Mouse (Mus musculus): Measurements from ENCODE around the gene 6430628N08Rik. TPM values are rescaled to one million over a fixed set of nuclear protein-coding genes. Genes with fewer than 3 reads are reported as not detected.
A peak's percentile ranks its signal among the peaks of the same experiment; 100 is the strongest.

The 6430628N08Rik gene
- polyA plus RNA-seq, 1 experiment from 2014 or later, result 0.17 TPM

- ATAC-seq (ENCODE audit: low FRiP score), result no peak
- Histone ChIP-seq H3K4me2 (replicated peaks) (no peak overlapping the region), H3K36me3 (peaks cover 39% of the 10 kb centered on the region), H3K9ac (no peak overlapping the region), H3K9me3 (replicated peaks) (no peaks in the 10 kb centered on the region), H3K27me3 (no peaks in the 10 kb centered on the region), H3K27ac (no peak overlapping the region), H3K4me3 (no peak overlapping the region), H3K4me1 (peaks cover 26% of the 10 kb centered on the region)
- WGBS, result 84% methylated on average over 9 of the region's 9 CpGs
Observed at GRCm38 (mm10) chr4:115857293-115857883, 33.1 kb upstream of the 6430628N08Rik start.

DNA sequence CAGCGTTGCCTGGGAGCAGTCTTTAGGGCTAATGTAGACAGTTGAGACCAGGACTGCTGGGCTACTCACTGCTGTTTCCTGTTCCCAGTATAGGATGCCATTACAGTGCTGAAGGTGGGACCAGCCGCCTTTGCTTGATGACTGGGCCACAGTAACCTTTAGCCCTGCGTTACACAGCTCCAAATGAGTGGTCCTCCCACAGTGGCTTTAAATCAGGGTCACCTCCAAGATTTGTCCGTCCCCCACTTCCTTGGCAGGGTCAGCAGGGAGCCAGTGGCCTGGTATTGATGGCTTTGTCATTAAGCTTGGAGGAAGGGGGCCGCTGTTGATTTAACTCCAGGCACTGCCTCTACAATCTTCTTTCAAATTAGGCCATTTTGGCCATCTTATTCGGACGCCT is 27.1 kb upstream of the 6430628N08Rik start:
- peaks cover 31% of the 10 kb centered on the region for H3K36me3 ChIP-seq
- no peak for ATAC-seq (ENCODE audit: low FRiP score)
- WGBS, result 72% methylated on average over 7 of the region's 7 CpGs

DNA sequence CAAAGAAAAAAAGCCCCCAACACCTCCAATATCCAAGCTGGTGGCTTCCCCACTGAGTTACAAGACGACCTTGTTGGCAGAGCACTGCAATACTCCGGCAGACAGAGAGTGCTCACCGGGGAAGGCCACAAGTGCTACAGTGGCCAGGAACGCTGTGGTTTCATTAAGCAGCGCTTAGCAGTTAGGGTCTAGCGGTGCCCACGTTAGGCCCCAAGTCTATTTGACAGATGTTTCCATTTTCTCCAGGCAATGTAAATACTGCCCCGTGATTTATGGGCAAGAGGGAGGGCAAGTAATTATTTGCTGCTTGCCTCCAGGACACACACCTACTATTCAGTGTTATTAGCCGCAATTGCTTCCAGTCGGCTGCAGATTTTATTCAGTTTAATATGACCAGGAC is 26.6 kb upstream of the 6430628N08Rik start:
- ATAC-seq (ENCODE audit: low FRiP score), result peak; percentile 30; the same call in 1 of the 2 replicates
- Histone ChIP-seq H3K27ac (no peak overlapping the region), H3K36me3 (peaks cover 29% of the 10 kb centered on the region), H3K4me3 (no peak overlapping the region), H3K9ac (no peak overlapping the region), H3K27me3 (no peaks in the 10 kb centered on the region), H3K4me1 (peaks cover 6% of the 10 kb centered on the region; the same call in 1 of the 2 replicates), H3K4me2 (replicated peaks) (no peak overlapping the region), H3K9me3 (replicated peaks) (no peaks in the 10 kb centered on the region)
- WGBS, result 50% methylated on average over 10 of the region's 10 CpGs

More for the DNA sequence above, 27.1 kb upstream of the 6430628N08Rik start:
- Histone ChIP-seq H3K4me3 (no peak overlapping the region), H3K27me3 (no peaks in the 10 kb centered on the region), H3K4me2 (replicated peaks) (no peak overlapping the region), H3K9me3 (replicated peaks) (no peaks in the 10 kb centered on the region), H3K27ac (no peak overlapping the region), H3K9ac (peak overlapping the region; percentile 13; the same call in 1 of the 2 replicates), H3K4me1 (peaks cover 6% of the 10 kb centered on the region; the same call in 1 of the 2 replicates)

DNA sequence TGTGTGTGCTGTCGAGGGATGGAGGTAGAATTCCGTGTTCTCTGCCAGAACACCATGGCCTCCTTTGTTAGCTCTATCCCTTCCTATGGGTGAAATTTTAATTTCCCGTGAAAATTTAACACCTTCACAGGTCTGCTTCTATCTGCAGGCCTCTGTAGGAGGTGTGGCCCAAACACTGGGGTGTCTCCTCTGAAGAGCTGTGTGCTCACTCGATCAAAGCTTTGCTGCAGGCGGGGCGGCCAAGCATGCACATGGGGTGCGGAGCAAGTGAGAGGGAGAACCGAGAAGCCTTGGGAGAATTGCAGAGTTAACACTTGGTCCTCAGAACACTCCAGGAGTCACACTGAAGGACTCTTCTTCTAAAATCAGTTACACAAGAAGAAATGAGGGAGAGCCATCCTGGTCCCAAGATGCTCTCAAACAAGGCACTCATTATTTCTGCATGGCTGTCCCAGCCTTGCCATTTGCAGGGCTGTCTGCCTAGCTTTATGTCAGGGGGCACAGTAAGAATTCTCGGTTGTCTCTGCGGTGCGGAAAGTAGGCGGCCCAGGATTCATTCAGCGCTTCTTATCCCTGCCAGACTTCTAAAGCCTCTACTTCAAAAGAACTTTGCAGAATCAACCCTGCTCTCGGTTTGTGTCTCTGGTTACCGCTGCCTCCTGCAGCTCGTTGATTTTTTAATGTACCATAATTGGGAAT is 20.8 kb upstream of the 6430628N08Rik start:
- peak; percentile 51; the same call in 1 of the 2 replicates for ATAC-seq (ENCODE audit: low FRiP score)
- Histone ChIP-seq H3K9ac (0 out of 2 replicates have a peak overlapping the region, but pooled peaks have one; percentile 14), H3K4me3 (no peak overlapping the region), H3K4me1 (peaks cover 15% of the 10 kb centered on the region), H3K4me2 (replicated peaks) (no peak overlapping the region), H3K27me3 (no peaks in the 10 kb centered on the region), H3K9me3 (replicated peaks) (no peaks in the 10 kb centered on the region), H3K36me3 (peaks cover 22% of the 10 kb centered on the region), H3K27ac (no peak overlapping the region)
- WGBS, result 19% methylated on average over 16 of the region's 16 CpGs

DNA sequence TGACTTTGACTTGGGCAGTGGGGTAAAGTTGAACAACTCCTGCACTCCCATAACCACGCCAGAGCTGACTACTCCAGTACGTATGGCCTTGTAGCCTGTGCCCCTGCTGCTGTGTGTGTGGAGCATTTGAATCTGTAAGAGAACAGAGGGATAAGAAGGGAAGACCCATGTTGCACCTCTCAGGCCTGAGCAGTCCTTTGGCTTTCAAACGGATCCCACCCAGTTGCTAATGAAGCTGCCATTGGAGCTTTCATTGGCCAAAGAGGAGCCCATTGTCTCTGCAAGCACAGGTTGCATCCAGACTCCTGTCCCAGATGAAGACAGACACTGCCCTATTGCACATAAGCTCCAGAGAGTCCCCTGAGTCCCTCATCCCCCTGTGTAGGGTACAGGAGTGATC is 17.2 kb upstream of the 6430628N08Rik start:
- no peak for ATAC-seq (ENCODE audit: low FRiP score)
- Histone ChIP-seq H3K9me3 (replicated peaks) (no peaks in the 10 kb centered on the region), H3K4me1 (peaks cover 25% of the 10 kb centered on the region), H3K4me2 (replicated peaks) (no peak overlapping the region), H3K27ac (no peak overlapping the region), H3K4me3 (no peak overlapping the region), H3K9ac (no peak overlapping the region), H3K27me3 (no peaks in the 10 kb centered on the region), H3K36me3 (peaks cover 20% of the 10 kb centered on the region)
- 78% methylated on average over 3 of the region's 3 CpGs for WGBS

GRCm38 (mm10) chr4:115878216-115878678 is 12.2 kb upstream of the 6430628N08Rik start:
- WGBS, result under 1% methylated on average over 11 of the region's 11 CpGs
- Histone ChIP-seq H3K9me3 (replicated peaks) (no peaks in the 10 kb centered on the region), H3K4me1 (peaks cover 45% of the 10 kb centered on the region)

DNA sequence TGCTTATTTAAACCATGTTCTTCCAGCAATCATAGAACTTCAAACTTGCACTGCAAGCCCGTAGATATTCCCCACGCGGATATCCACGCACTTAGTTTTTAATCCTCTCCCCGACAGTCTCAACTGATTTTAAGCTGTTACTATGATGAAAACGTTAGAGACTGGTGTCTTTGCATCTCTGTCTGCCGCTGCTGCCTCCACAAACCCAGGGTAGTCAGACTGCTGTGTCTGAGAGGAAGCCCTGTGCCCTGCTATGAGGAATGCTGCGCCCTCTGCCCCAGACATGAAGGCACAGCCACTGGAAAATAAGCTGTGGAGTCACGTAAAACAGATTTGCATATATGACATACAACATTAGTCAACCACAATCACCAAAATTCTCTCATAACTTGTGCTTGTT is 11.6 kb upstream of the 6430628N08Rik start:
- H3K27ac ChIP-seq, result peak overlapping the region; percentile 80
- H3K9me3 ChIP-seq (replicated peaks), result no peaks in the 10 kb centered on the region
- H3K4me2 ChIP-seq (replicated peaks), result 0 out of 2 replicates have a peak overlapping the region, but pooled peaks have one; percentile 32
- H3K4me1 ChIP-seq, result peaks cover 47% of the 10 kb centered on the region
- no peak overlapping the region for H3K4me3 ChIP-seq
- no peak overlapping the region for H3K9ac ChIP-seq
- H3K27me3 ChIP-seq, result no peaks in the 10 kb centered on the region
- no peak for ATAC-seq (ENCODE audit: low FRiP score)
- WGBS, result 42% methylated on average over 9 of the region's 9 CpGs
- H3K36me3 ChIP-seq, result peaks cover 6% of the 10 kb centered on the region; the same call in 1 of the 2 replicates

More at GRCm38 (mm10) chr4:115878216-115878678, 12.2 kb upstream of the 6430628N08Rik start:
- H3K4me2 ChIP-seq (replicated peaks), result peak overlapping the region; percentile 32
- H3K36me3 ChIP-seq, result peaks cover 12% of the 10 kb centered on the region
- H3K9ac ChIP-seq, result peak overlapping the region; percentile 44; the same call in 1 of the 2 replicates
- no peaks in the 10 kb centered on the region for H3K27me3 ChIP-seq
- no peak overlapping the region for H3K4me3 ChIP-seq
- peak overlapping the region; percentile 80 for H3K27ac ChIP-seq
- ATAC-seq (ENCODE audit: low FRiP score), result peak; percentile 68

GRCm38 (mm10) chr4:115881183-115881582 is 9.3 kb upstream of the 6430628N08Rik start:
- Histone ChIP-seq H3K9ac (no peak overlapping the region), H3K4me3 (no peak overlapping the region), H3K27me3 (no peaks in the 10 kb centered on the region), H3K9me3 (replicated peaks) (no peaks in the 10 kb centered on the region), H3K27ac (peak overlapping the region; percentile 64), H3K4me1 (peaks cover 49% of the 10 kb centered on the region), H3K36me3 (no peaks in the 10 kb centered on the region), H3K4me2 (replicated peaks) (no peak overlapping the region)
- ATAC-seq (ENCODE audit: low FRiP score), result peak; percentile 62
- 12% methylated on average over 1 of the region's 1 CpGs for WGBS

DNA sequence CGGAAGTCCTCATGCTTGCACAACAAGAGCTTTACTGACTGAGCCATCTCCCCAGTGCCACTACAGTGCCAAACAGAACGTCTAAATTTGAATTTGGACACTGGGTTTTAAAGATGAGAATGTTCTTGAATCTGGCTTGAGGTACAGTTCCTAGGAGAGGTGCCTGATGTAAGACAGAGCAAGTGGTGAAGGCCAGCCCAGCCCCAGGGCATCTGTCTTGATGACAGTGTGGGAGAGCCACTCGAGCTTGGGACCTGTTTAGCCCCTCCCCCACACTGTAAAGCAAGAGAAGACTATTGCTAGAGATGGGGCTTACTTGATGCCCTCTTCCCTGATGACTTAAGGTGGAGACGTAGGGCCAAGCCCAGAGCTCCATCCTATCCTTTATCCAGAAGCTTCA is 8.3 kb upstream of the 6430628N08Rik start:
- Histone ChIP-seq H3K4me3 (no peak overlapping the region), H3K36me3 (no peaks in the 10 kb centered on the region), H3K4me1 (peaks cover 49% of the 10 kb centered on the region), H3K27ac (no peak overlapping the region), H3K4me2 (replicated peaks) (no peak overlapping the region), H3K9me3 (replicated peaks) (no peaks in the 10 kb centered on the region), H3K27me3 (no peaks in the 10 kb centered on the region), H3K9ac (no peak overlapping the region)
- WGBS, result 60% methylated on average over 4 of the region's 4 CpGs
- no peak for ATAC-seq (ENCODE audit: low FRiP score)

GRCm38 (mm10) chr4:115884022-115884421 is 6.4 kb upstream of the 6430628N08Rik start, which contains the start of gene Kncn:
Kncn (plus strand) TSS chr4:115884400.
- no peak for ATAC-seq (ENCODE audit: low FRiP score)
- H3K36me3 ChIP-seq, result no peaks in the 10 kb centered on the region
- no peak within 1 kb of the TSS for H3K4me3 ChIP-seq
- H3K9me3 ChIP-seq (replicated peaks), result no peaks in the 10 kb centered on the region
- H3K9ac ChIP-seq, result no peak within 1 kb of the TSS
- no peak within 1 kb of the TSS for H3K4me2 ChIP-seq (replicated peaks)
- no peak within 1 kb of the TSS for H3K27ac ChIP-seq
- H3K4me1 ChIP-seq, result peaks cover 31% of the 10 kb centered on the region
- WGBS, result 63% methylated on average over 6 of the region's 6 CpGs
- H3K27me3 ChIP-seq, result peaks cover 4% of the 10 kb centered on the region; the same call in 1 of the 2 replicates

- Histone ChIP-seq H3K27me3 (peaks cover 22% of the 10 kb centered on the region), H3K4me1 (peaks cover 26% of the 10 kb centered on the region), H3K9me3 (replicated peaks) (no peaks in the 10 kb centered on the region), H3K36me3 (no peaks in the 10 kb centered on the region), H3K9ac (no peak overlapping the region), H3K27ac (no peak overlapping the region), H3K4me3 (no peak overlapping the region), H3K4me2 (replicated peaks) (no peak overlapping the region)
- 80% methylated on average over 3 of the region's 3 CpGs for WGBS
- no peak for ATAC-seq (ENCODE audit: low FRiP score)
Observed at GRCm38 (mm10) chr4:115885846-115886245, 4.6 kb upstream of the 6430628N08Rik start.

DNA sequence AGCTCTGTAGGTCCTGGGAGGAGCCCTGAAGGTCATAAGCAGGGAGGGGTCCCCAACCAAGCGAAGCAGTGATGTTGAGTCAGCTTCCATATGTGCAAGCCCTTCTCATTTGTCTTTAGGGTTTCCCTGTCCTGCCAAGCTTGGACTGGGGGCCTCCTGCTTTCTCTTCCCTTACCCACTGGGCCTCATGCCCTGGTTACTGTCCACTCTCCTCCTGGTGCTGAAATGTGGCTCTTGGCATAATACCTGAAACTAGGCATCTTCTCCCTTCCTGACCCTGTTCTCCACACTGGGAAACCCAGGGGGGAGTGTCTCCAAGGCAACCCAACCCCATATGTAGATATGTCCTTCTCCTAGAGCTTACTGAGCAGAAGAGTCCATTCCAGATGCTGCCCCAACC is 3.6 kb upstream of the 6430628N08Rik start:
- H3K4me3 ChIP-seq, result no peak overlapping the region
- no peaks in the 10 kb centered on the region for H3K9me3 ChIP-seq (replicated peaks)
- WGBS, result 56% methylated on average over 1 of the region's 1 CpGs
- peaks cover 32% of the 10 kb centered on the region for H3K27me3 ChIP-seq
- H3K36me3 ChIP-seq, result no peaks in the 10 kb centered on the region
- peaks cover 17% of the 10 kb centered on the region for H3K4me1 ChIP-seq
- H3K4me2 ChIP-seq (replicated peaks), result no peak overlapping the region
- no peak overlapping the region for H3K27ac ChIP-seq
- H3K9ac ChIP-seq, result no peak overlapping the region
- ATAC-seq (ENCODE audit: low FRiP score), result no peak

Measured in hindbrain, embryonic 12.5 days (tissue).